Mouse (Mus musculus): ENCODE measurements at regions not wholly inside any gene's neighbourhood (a gene's known extent, or its start where the extent isn't known, plus 50 kb on each side); places are given as distances from the start of the nearest gene placed in this dataset.
"Not testable (repeated sequence)": the region's sequence is repeated elsewhere in the genome, so short reads cannot be mapped to it uniquely, and the experiment has no call there.

- DNase-seq (ENCODE audit: low read depth) = no peak
These were observed 76.3 kb downstream of the Cpn2 start for GRCm38 (mm10) chr16:30190935-30191514.

- no peak for DNase-seq (ENCODE audit: low read depth)
These were observed 73.7 kb downstream of the Cpn2 start for GRCm38 (mm10) chr16:30193294-30194261.

- DNase-seq (ENCODE audit: low read depth) = no peak
These were observed 72.5 kb downstream of the Cpn2 start for GRCm38 (mm10) chr16:30194836-30195235.

- not testable (repeated sequence) for DNase-seq (ENCODE audit: low read depth)
These were observed 71.4 kb downstream of the Cpn2 start for GRCm38 (mm10) chr16:30195859-30196258.

GRCm38 (mm10) chr16:30197351-30197750 lies 69.9 kb downstream of the Cpn2 start:
- no peak for DNase-seq (ENCODE audit: low read depth)

GRCm38 (mm10) chr16:30199836-30200235 lies 67.5 kb downstream of the Cpn2 start:
- no peak for DNase-seq (ENCODE audit: low read depth)

- no peak for DNase-seq (ENCODE audit: low read depth)
These were observed 63.2 kb downstream of the Cpn2 start for GRCm38 (mm10) chr16:30204144-30204543.

GRCm38 (mm10) chr16:30205314-30205815 lies 61.9 kb downstream of the Cpn2 start:
- DNase-seq (ENCODE audit: low read depth) = no peak

- DNase-seq (ENCODE audit: low read depth) = no peak
These were observed 61.4 kb downstream of the Cpn2 start for GRCm38 (mm10) chr16:30205816-30206356.

Data from c-Kit-positive CD71-positive TER-119-negative erythroid progenitor cells, embryonic 14.5 days (primary cell).